Mouse (Mus musculus) embryonic fibroblast, embryonic 13.5 days (primary cell): ENCODE results near the gene Phgdh.
A peak's percentile ranks its signal among the peaks of the same experiment; 100 is the strongest.
"Not testable (repeated sequence)": the region's sequence is repeated elsewhere in the genome, so short reads cannot be mapped to it uniquely, and the experiment has no call there.

ENCODE experiments used
- CTCF ChIP-seq: IDR thresholded peaks from 2 replicates; pipeline ENCODE4 v1.5.1; 2011; ENCODE audit warnings: mild to moderate bottlenecking, control low read depth, low read length, moderate library complexity, borderline replicate concordance; ENCODE audit not compliant: insufficient read depth
- POLR2A ChIP-seq: IDR thresholded peaks from 2 replicates; pipeline ENCODE4 v1.6.1; 2011; ENCODE audit warnings: low read depth, mild to moderate bottlenecking, control low read depth, low read length, moderate library complexity

DNA sequence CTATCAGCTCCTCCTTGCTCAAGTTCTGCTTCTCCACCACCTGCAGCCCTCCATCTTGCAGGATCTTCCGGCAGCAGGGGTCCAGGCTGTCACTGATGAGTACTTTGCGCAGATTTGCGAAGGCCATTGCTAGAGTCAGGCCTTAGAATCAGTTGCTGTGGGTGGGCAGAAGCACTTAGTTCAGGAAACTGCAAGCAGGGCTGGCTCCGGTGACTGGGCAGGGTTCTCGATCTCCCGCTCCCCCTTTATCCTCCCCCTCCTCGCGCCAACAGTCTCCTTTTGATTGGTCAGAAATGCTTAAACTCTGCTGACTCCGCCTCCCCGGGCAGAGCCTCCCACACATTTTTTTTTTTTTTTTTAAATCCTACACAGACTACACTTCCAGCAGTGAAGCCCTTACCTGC lies at the start of gene Phgdh:
- TF ChIP-seq POLR2A = peak; percentile 64; the same call in 1 of the 2 replicates
- not testable (repeated sequence) for TF ChIP-seq CTCF
